Mouse (Mus musculus) limb, embryonic 14.5 days (tissue): ENCODE results near the gene Sult1a1. TPM values are rescaled to one million over a fixed set of nuclear protein-coding genes. Genes with fewer than 3 reads are reported as not detected.

ENCODE experiments used
- ATAC-seq: fragments of 200-750 bp; cut with Nextera tagmentation; 2 replicates; pipeline ENCODE4 v1.8.0; 2017; ENCODE audit warnings: low read depth, moderate number of reproducible peaks, moderate TSS enrichment; ENCODE audit not compliant: low FRiP score
- DNase-seq: peaks from one replicate; pipeline ENCODE4 v3.0.0-alpha.2; 2015; ENCODE audit warnings: low spot score
- H3K27ac ChIP-seq: fragments of 300-500 bp; sonication (generic); replicated peaks from 2 replicates; pipeline ENCODE4 v1.5.1; 2014; ENCODE audit warnings: low read depth, mild to moderate bottlenecking, low read length, moderate library complexity, mixed read lengths
- H3K27me3 ChIP-seq: fragments of 300-500 bp; sonication (generic); 2 replicates; pipeline ENCODE4 v1.6.1; 2014; ENCODE audit warnings: low read length, mixed read lengths; ENCODE audit not compliant: control insufficient read depth, insufficient read depth
- H3K36me3 ChIP-seq: fragments of 300-500 bp; sonication (generic); 2 replicates; pipeline ENCODE4 v1.6.1; 2014; ENCODE audit warnings: mild to moderate bottlenecking, low read length, moderate library complexity, mixed read lengths; ENCODE audit not compliant: control insufficient read depth, insufficient read depth
- H3K4me1 ChIP-seq: fragments of 300-500 bp; sonication (generic); 2 replicates; pipeline ENCODE4 v1.6.1; 2014; ENCODE audit warnings: antibody characterized with exemption, low read length, mixed read lengths; ENCODE audit not compliant: control insufficient read depth, insufficient read depth
- H3K4me2 ChIP-seq: fragments of 300-500 bp; sonication (generic); replicated peaks from 2 replicates; pipeline ENCODE4 v1.6.1; 2014; ENCODE audit warnings: low read depth, mild to moderate bottlenecking, low read length, moderate library complexity; ENCODE audit not compliant: severe bottlenecking
- H3K4me3 ChIP-seq: fragments of 300-500 bp; sonication (generic); replicated peaks from 2 replicates; pipeline ENCODE4 v1.5.1; 2014; ENCODE audit warnings: low read length
- H3K9ac ChIP-seq: fragments of 300-500 bp; sonication (generic); 2 replicates; pipeline ENCODE4 v1.6.1; 2014; ENCODE audit warnings: mild to moderate bottlenecking, low read depth, low read length, moderate library complexity; ENCODE audit not compliant: severe bottlenecking
- H3K9me3 ChIP-seq: fragments of 300-500 bp; sonication (generic); 2 replicates; pipeline ENCODE4 v1.6.1; 2016; ENCODE audit warnings: low read length; ENCODE audit not compliant: control insufficient read depth
- POLR2A ChIP-seq: fragments of 200-500 bp; IDR thresholded peaks from 2 replicates; pipeline ENCODE4 v1.8.0; 2012; ENCODE audit warnings: inconsistent platforms, mild to moderate bottlenecking, moderate library complexity, borderline replicate concordance; ENCODE audit not compliant: insufficient read depth, insufficient read length; ENCODE audit errors: extremely low read depth
- WGBS: fragments of 180-500 bp; shearing (Covaris S2); extraction: QIAGEN DNeasy Blood & Tissue Kit; methylation state at CpG from one replicate; pipeline ENCODE4 v1.1.7; 2014; 5-methylcytosine and 5-hydroxymethylcytosine counted together
- polyA plus RNA-seq, 2 experiments: library from polyadenylated mRNA; depleted of rRNA in 1 of 2; stranded (reverse) in 1 of 2; unstranded in 1 of 2; fragments of >200 nt; fragmentation: Nextera tagmentation in 1 of 2; extraction: Ambion mirVana in 1 of 2; gene quantifications; 2 replicates each; pipeline versions ENCODE4 v1.2.1 to v1.2.3; 2012 to 2014

The Sult1a1 gene
- polyA plus RNA-seq, 2 experiments = 6.9 to 10.3 TPM

DNA sequence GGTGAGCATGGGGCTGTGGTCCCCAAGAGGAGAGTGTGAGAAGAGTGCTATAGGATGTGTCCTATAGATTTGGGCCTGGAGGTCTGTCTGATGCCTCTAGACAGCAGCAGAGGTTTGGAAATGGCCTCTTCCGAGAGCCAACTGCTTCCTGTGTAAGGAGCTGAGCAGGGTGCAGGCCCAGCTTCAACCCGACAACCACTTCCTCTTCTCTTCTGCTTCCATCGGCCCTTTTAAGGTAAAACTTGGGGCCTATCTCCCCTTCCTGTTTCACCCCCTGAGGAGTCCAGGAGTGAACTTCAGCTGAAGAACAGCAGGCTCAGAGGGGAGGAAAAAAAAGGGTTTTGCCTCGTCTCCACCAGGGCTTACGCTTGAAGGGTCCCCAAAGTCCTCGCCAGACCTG is 26.1 kb upstream of the Sult1a1 start:
- Histone ChIP-seq H3K4me1 (peaks cover 7% of the 10 kb centered on the region; the same call in 1 of the 2 replicates), H3K27ac (no peak overlapping the region), H3K4me3 (no peak overlapping the region), H3K27me3 (no peaks in the 10 kb centered on the region), H3K4me2 (no peak overlapping the region), H3K9ac (no peak overlapping the region), H3K36me3 (peaks cover 3% of the 10 kb centered on the region; the same call in 1 of the 2 replicates), H3K9me3 (no peaks in the 10 kb centered on the region)
- no peak for TF ChIP-seq POLR2A
- DNase-seq = no peak
- 79% methylated on average over 6 of the region's 6 CpGs for WGBS
- ATAC-seq = no peak

DNA sequence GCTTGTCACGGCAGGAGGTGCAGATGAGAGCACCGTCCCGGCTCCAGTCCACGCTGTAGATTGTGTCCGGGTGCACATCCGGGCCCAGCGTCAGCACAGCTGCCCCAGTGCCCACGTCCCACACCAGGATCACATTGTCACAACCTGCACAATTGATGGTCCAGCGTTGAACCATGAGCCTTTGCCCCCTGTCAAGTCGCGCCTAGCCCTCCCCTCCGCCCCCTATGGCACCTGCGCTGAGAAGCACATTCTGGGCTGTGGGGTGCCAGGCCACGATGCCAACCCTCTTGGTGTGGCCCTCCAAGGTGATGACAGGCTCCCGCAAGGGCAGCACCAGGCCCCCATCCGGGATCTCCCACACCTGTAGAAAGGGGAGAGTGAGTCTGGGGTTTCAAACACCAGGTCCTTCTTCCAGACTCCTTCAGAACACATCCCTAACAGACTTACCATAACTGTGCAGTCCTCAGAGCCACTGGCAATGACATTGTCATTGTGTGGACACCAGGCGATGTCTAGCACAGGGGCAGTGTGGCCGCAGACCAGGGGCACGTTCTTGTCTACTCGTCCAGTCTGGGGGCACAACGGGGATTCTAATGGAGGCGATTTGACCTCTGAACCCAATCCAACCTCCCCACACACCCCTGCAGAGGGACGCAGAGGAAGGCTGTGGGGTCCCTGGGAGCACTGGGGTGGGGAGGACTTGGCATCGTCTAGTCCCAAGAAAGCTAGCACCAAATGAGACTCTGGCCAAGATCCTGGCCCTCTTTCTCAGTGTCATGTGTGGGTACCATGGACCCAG is 25.5 kb upstream of the Sult1a1 start:
- WGBS = 55% methylated on average over 24 of the region's 24 CpGs
- H3K36me3 ChIP-seq = peaks cover 3% of the 10 kb centered on the region; the same call in 1 of the 2 replicates
- TF ChIP-seq POLR2A = no peak
- H3K4me3 ChIP-seq = no peak overlapping the region
- H3K4me2 ChIP-seq = 0 out of 2 replicates have a peak overlapping the region, but pooled peaks have one; percentile 5
- no peaks in the 10 kb centered on the region for H3K9me3 ChIP-seq
- DNase-seq (no peak), ATAC-seq (no peak)
- no peak overlapping the region for H3K9ac ChIP-seq
- no peak overlapping the region for H3K27ac ChIP-seq
- H3K4me1 ChIP-seq = peaks cover 12% of the 10 kb centered on the region
- H3K27me3 ChIP-seq = no peaks in the 10 kb centered on the region

DNA sequence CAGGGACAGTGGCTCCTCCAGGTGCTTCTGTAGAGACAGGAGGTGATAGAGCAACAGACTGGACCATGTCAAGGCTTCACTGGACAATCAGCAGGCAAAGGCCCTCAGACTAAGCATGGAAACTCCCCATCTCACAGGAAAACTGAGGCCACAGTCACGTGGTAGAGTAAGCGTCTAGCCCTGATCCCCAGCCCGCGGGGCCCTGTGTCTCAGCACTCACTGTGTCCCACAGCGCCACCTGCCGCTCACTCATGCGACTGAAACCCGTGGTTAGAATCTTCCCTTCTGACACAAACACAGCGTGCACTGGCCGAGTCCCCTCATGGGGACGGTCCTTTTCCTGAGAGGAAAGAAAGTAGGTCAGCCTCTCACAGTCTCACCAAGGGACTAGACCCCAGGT is 24.8 kb upstream of the Sult1a1 start:
- Histone ChIP-seq H3K4me1 (peaks cover 16% of the 10 kb centered on the region), H3K27me3 (no peaks in the 10 kb centered on the region), H3K36me3 (peaks cover 3% of the 10 kb centered on the region; the same call in 1 of the 2 replicates), H3K27ac (no peak overlapping the region), H3K9me3 (no peaks in the 10 kb centered on the region), H3K9ac (no peak overlapping the region), H3K4me2 (0 out of 2 replicates have a peak overlapping the region, but pooled peaks have one; percentile 5), H3K4me3 (no peak overlapping the region)
- ATAC-seq (peak; percentile 61), DNase-seq (peak; percentile 83)
- no peak for TF ChIP-seq POLR2A
- WGBS = 2% methylated on average over 11 of the region's 11 CpGs

DNA sequence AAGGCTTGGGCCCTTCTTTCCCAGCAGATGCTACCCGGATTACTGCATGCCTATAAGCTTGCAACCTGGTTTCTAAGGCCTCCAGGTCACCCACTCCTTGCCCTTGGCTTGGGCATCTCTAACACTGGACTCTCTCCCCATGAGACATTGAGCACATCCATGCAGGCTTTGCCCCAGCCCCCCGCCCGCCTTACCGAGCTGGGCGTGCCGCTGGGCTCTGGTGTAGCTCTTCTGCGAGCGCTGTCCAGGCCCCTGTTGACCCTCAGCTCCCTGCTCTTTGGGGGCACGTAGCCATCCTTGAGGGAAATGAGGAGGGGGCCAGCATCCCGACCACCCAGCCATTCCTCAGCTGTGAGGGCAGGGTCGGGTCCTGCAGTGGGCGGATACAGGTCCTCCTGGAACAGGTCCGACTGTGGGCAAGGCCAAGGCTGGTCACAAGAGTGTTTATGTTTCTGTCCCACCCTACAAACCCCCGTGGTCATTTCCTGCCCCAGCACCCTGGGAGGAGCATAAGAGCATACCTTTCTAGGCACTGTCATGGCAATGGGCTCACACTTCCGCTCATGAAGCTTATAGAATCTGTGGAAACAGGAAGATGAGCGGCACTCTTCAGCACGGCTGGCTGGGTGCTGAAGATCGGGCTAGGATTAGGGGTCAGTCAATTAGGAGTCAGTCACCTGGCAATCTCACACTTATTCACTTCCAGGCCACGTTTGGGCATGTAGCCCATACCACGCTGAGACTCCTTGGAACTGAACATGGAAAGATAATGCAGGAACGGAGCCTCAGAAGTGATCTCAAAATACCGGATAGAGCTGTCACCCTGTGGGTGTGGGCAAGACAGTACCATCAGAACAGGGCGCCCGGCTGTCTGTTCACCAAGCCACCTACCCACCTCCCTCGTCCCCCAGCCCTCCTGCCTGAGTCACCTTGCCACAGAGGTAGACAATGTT is 24.1 kb upstream of the Sult1a1 start:
- H3K27ac ChIP-seq = no peak overlapping the region
- DNase-seq (no peak), ATAC-seq (no peak)
- H3K27me3 ChIP-seq = no peaks in the 10 kb centered on the region
- H3K4me2 ChIP-seq = no peak overlapping the region
- TF ChIP-seq POLR2A = no peak
- no peak overlapping the region for H3K4me3 ChIP-seq
- peaks cover 16% of the 10 kb centered on the region for H3K4me1 ChIP-seq
- peaks cover 3% of the 10 kb centered on the region; the same call in 1 of the 2 replicates for H3K36me3 ChIP-seq
- WGBS = 85% methylated on average over 25 of the region's 25 CpGs
- no peaks in the 10 kb centered on the region for H3K9me3 ChIP-seq
- no peak overlapping the region for H3K9ac ChIP-seq

DNA sequence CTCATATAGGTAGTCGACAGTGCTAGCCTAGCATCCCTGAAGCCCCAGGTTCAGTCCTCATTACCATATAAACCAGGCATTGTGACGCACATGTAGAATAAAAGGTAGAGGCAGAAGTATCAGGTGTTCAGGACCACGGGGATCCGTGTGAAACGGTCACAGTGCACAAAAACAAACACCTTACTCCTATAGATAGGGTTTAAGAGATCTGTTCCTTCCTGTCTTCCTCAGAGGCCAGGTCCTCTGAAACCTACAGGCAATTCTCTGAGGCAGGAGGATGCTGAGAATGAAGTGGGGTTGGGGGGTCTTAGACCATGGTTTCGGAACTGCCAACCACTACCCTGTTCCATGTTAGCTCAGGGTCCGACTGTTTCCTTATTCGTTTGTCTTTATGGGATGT is 21.6 kb upstream of the Sult1a1 start:
- no peak overlapping the region for H3K9ac ChIP-seq
- WGBS = 93% methylated on average over 8 of the region's 8 CpGs
- no peak overlapping the region for H3K4me3 ChIP-seq
- H3K36me3 ChIP-seq = peaks cover 3% of the 10 kb centered on the region; the same call in 1 of the 2 replicates
- no peak for TF ChIP-seq POLR2A
- DNase-seq = no peak
- ATAC-seq = no peak
- H3K9me3 ChIP-seq = no peaks in the 10 kb centered on the region
- no peak overlapping the region for H3K27ac ChIP-seq
- H3K27me3 ChIP-seq = no peaks in the 10 kb centered on the region
- H3K4me2 ChIP-seq = no peak overlapping the region
- peaks cover 17% of the 10 kb centered on the region for H3K4me1 ChIP-seq
